Mouse (Mus musculus) gastrocnemius, postnatal 14 days (tissue): Measurements from ENCODE around the gene Sec1. TPM values are rescaled to one million over a fixed set of nuclear protein-coding genes. Genes with fewer than 3 reads are reported as not detected.

Experiments
- DNase-seq: peaks from one replicate; pipeline ENCODE4 v3.0.0; 2021; ENCODE audit warnings: mixed read lengths
- intact Hi-C: fragments of 180-260 bp; cut with DNase I; formaldehyde crosslinking; loops from one replicate; pipeline ENCODE4 v1.15.1; 2025; ENCODE audit warnings: low total_unique reads
- total RNA-seq, 2 experiments: library from RNA; stranded (reverse); gene quantifications; 2 replicates each; pipeline ENCODE4 v1.2.3; 2021

Sec1 gene
- total RNA-seq, 2 experiments from 2014 or later: 0.18 to 0.31 TPM

- peak; percentile 92 for DNase-seq
- intact Hi-C loops: no loop called here
Observed at GRCm38 (mm10) chr7:45628364-45629294, 65.6 kb downstream of the Sec1 start.

Other genes starting within 250 kb of the Sec1 start
- 100 to 1,000 TPM; 119 to 132 TPM for gene Ftl1, start 234.5 kb downstream of the Sec1 start, total RNA-seq
- gene Bax, start 227.5 kb downstream of the Sec1 start, total RNA-seq: 10 to 100 TPM; 20.1 to 22.4 TPM
- gene Tulp2, start 212.5 kb downstream of the Sec1 start, total RNA-seq: not detected
- gene Gm45808, start 207.6 kb downstream of the Sec1 start, total RNA-seq: 1 to 10 TPM; 6.0 to 6.2 TPM
- gene Dhdh, start 205.6 kb downstream of the Sec1 start, total RNA-seq: 10 to 100 TPM in 1 of 2 experiments, 1 to 10 TPM in 1; 9.4 to 10.5 TPM
- 100 to 1,000 TPM; 100 TPM for gene Nucb1, start 184.0 kb downstream of the Sec1 start, total RNA-seq
- 10 to 100 TPM; 13.1 to 18.4 TPM for gene Ppp1r15a, start 168.1 kb downstream of the Sec1 start, total RNA-seq
- gene Plekha4, start 168.1 kb downstream of the Sec1 start, total RNA-seq: 10 to 100 TPM in 1 of 2 experiments, 1 to 10 TPM in 1; 6.8 to 14.8 TPM
- 1 to 10 TPM; 1.7 to 2.3 TPM for gene Hsd17b14, start 139.5 kb downstream of the Sec1 start, total RNA-seq
- gene Bcat2, start 124.2 kb downstream of the Sec1 start, total RNA-seq: 10 to 100 TPM; 37.2 to 37.8 TPM
- not detected for gene Fgf21, start 78.9 kb downstream of the Sec1 start, total RNA-seq
- under 1 TPM in 1 of 2 experiments, not detected in 1; 0.11 TPM for gene Fut1, start 77.1 kb downstream of the Sec1 start, total RNA-seq
- under 1 TPM; 0.12 to 0.18 TPM for gene Izumo1, start 72.6 kb downstream of the Sec1 start, total RNA-seq
- gene Rasip1, start 66.9 kb downstream of the Sec1 start, total RNA-seq: 10 to 100 TPM; 14.1 to 16.1 TPM
- 10 to 100 TPM; 60.3 to 85.3 TPM for gene Mamstr, start 54.4 kb downstream of the Sec1 start, total RNA-seq
- gene Fut2, start 28.0 kb downstream of the Sec1 start, total RNA-seq: under 1 TPM; 0.58 to 0.66 TPM
- under 1 TPM; 0.51 to 0.62 TPM for gene Ntn5, start 10.4 kb downstream of the Sec1 start, total RNA-seq
- 1 to 10 TPM; 4.5 to 4.6 TPM for gene Car11, start 5.4 kb upstream of the Sec1 start, total RNA-seq
- 10 to 100 TPM; 20.6 to 32.8 TPM for gene Dbp, start 10.7 kb upstream of the Sec1 start, total RNA-seq
- gene Rpl18, start 21.1 kb upstream of the Sec1 start, total RNA-seq: 100 to 1,000 TPM; 607 to 662 TPM
- 10 to 100 TPM; 12.0 to 13.2 TPM for gene Sphk2, start 23.6 kb upstream of the Sec1 start, total RNA-seq
- under 1 TPM; 0.16 TPM for gene Fam83e, start 26.8 kb upstream of the Sec1 start, total RNA-seq
- not detected for gene Spaca4, start 31.4 kb upstream of the Sec1 start, total RNA-seq
- under 1 TPM; 0.11 to 0.39 TPM for gene Lmtk3, start 89.3 kb upstream of the Sec1 start, total RNA-seq
- not detected for gene Sult2b1, start 90.3 kb upstream of the Sec1 start, total RNA-seq
- 10 to 100 TPM; 34.6 to 35.8 TPM for gene Cyth2, start 120.2 kb upstream of the Sec1 start, total RNA-seq
- gene Kcnj14, start 130.4 kb upstream of the Sec1 start, total RNA-seq: under 1 TPM; 0.16 to 0.18 TPM
- gene Grwd1, start 136.5 kb upstream of the Sec1 start, total RNA-seq: 10 to 100 TPM; 10.5 to 16.5 TPM
- gene Kdelr1, start 178.4 kb upstream of the Sec1 start, total RNA-seq: 10 to 100 TPM; 64.2 to 68.5 TPM
- under 1 TPM; 0.44 to 0.64 TPM for gene Grin2d, start 184.0 kb upstream of the Sec1 start, total RNA-seq
- under 1 TPM in 1 of 2 experiments, not detected in 1; 0.24 TPM for gene Syngr4, start 202.3 kb upstream of the Sec1 start, total RNA-seq
- 10 to 100 TPM; 49.2 to 61.0 TPM for gene Tmem143, start 202.5 kb upstream of the Sec1 start, total RNA-seq
- gene Emp3, start 227.0 kb upstream of the Sec1 start, total RNA-seq: 10 to 100 TPM; 21.5 to 31.1 TPM
- gene Ccdc114, start 229.7 kb upstream of the Sec1 start, total RNA-seq: under 1 TPM; 0.39 to 0.78 TPM